Mouse (Mus musculus) heart, postnatal 14 days (tissue): ENCODE data around the gene Sgce. TPM values are rescaled to one million over a fixed set of nuclear protein-coding genes. Genes with fewer than 3 reads are reported as not detected.
"Not testable (repeated sequence)": the region's sequence is repeated elsewhere in the genome, so short reads cannot be mapped to it uniquely, and the experiment has no call there.

ENCODE experiments used
- DNase-seq, 2 experiments: peaks; one replicate each; pipeline ENCODE4 v3.0.0; 2021 to 2022
- intact Hi-C: fragments of 180-260 bp; cut with DNase I; formaldehyde crosslinking; loops from one replicate; pipeline ENCODE4 v1.15.1; 2025
- total RNA-seq, 2 experiments: library from RNA; stranded (reverse); gene quantifications; 2 replicates each; pipeline ENCODE4 v1.2.3; 2021

Gene Sgce
- total RNA-seq, 2 experiments from 2014 or later: 27.8 to 29.0 TPM

DNA sequence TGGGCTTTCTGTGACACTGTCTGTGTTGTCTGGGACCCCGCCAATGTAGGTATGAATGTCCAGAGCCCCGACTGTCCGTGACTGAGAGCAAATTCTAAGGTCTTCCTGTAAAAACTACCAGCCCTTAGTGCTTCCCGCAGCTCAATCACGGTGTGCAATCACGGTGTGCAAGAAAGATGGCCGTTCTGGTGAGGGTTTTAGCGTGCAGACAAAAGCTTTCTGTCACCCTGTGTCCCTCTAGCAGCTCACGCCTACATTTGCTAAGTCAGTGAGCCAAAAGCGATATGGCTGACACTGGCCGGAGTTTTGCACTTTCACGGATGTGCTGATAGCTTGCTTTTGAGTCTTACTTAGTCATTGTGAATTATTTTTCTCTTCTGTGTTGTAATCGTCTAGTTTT lies 88.1 kb downstream of the Sgce start:
- intact Hi-C loops: loop anchor here (10.0 kb wide), 2 partner anchors 456 to 726 kb away; partner anchors contain the start of gene Asb4

DNA sequence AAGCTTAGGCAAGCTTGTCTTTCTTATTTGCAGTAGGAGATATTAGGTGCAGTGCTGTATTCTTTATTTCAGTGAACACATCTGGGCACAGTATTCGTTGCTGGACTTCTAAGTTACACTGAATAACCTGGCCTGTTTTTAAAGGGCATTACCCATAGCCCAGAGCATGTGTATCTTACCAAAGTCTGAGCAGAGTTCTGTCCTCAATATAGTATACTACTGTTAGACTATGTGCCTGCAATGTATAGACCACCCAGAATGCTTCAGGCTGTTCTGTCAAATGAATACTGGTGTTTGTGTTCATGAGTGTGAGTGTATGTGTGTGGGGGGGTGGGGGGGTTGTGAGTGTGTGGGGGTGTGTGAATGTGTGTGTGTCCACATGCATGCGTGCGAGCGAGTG lies 91.1 kb downstream of the Sgce start:
- intact Hi-C loops: loop anchor here (10.0 kb wide), 2 partner anchors 459 to 729 kb away; partner anchors contain the start of gene Asb4
- DNase-seq: no peak

More for the DNA sequence above, 88.1 kb downstream of the Sgce start:
- no peak for DNase-seq

DNA sequence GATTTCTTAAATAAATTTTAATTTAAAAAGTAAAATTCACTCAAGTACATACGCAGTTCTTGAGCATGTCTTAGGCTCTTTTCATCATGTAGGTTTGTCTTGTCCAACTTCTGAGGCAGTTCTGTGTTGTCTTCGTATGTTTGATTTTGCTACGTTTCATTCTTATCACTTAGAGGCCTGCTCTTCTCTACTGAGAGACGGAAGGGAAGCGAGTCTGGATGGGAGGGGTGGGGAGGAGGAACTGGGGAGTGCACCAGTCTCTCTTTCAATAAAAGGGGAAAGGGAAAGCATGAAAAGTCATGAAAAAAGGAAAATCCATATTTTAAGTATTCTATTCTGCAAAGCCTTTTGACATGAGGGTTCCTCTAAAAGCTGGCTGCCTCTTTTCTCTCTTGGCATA lies 91.5 kb downstream of the Sgce start:
- DNase-seq: no peak
- intact Hi-C loops: loop anchor here (10.0 kb wide), 2 partner anchors 459 to 729 kb away; partner anchors contain the start of gene Asb4

DNA sequence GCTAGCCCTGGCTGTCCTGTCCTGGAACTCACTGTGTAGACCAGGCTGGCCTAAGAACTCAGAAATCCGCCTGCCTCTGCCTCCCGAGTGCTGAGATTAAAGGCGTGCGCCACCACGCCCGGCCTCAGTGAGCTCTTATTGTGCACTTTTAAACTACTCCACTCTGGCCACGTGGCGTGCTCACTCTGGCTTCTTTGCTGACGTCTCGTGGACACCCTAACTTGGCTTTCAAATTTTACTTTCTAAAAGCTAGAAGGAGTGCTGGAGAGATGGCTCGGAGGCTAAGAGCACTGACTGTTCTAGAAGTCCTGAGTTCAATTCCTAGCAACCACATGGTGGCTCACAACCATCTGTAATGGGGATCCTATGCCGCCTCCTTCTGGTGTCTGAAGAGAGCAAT lies 93.3 kb downstream of the Sgce start:
- DNase-seq: not testable (repeated sequence)
- intact Hi-C loops: loop anchor here (10.0 kb wide), 2 partner anchors 461 to 731 kb away; partner anchors contain the start of gene Asb4

DNA sequence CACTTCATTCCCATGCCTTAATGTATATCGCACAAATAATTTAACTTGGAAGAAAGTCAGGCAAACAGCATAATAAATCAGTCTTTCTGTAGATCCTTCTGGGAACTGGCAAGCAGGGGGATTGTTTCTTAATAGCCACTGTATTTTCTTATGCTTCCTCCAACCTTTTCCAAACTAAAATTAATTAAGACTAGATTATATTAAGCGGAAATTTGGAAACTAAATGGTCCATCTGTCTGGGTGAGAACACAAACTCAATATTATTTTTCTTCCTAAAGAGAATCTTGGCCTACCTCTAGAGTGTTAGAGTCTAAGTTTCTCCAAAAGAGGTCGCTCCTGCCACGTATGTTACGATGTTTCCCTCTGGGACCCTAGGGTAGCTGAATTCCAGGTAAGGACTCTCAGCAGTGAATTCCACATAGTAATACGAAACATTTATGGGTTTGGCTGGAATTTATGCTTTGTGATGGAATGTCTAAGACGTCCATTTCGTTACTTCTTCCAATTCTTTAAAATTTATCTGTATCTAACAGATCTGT lies 94.3 kb downstream of the Sgce start:
- no peak for DNase-seq
- intact Hi-C loops: loop anchor here (10.0 kb wide), 2 partner anchors 462 to 732 kb away; partner anchors contain the start of gene Asb4

DNA sequence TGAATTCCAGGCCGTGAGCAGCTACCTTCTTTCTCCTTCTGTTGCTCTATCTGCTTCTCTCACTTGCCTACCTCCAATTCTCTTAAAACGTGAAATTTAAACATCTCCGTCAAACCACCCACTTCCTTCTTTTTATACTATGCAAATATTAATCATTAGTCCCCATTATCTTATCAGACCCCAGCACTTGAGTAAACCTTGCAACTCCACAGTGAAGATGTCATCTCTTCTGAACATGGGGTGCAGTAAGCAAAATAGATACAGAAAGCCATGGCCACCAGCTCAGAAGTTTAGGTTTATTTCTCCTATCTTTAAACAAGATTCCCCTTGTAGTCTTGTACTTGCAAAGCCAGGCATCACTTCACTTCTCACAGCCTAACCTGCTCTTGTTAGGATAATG lies 99.7 kb downstream of the Sgce start:
- intact Hi-C loops: no loop called here

DNA sequence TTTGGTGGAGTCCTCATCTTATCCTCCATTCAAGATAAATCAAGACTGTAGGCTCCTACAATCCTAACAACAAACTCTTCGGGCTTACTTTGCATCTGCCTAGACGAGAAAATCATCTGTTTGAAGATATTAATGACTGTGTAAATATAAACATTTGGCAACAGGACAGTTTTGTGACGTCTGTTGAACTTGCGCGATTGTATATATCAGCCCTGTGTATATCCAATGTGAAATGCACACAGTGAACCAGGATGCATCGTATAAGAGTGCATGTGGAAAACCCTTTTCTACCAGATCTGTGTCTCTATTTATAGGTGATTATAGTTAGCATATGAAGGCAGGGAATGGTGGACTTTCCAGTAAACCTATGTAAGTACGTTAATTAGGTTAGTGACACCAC lies 104.9 kb downstream of the Sgce start:
- DNase-seq: no peak
- intact Hi-C loops: no loop called here

More for the DNA sequence above, 99.7 kb downstream of the Sgce start:
- no peak for DNase-seq

DNA sequence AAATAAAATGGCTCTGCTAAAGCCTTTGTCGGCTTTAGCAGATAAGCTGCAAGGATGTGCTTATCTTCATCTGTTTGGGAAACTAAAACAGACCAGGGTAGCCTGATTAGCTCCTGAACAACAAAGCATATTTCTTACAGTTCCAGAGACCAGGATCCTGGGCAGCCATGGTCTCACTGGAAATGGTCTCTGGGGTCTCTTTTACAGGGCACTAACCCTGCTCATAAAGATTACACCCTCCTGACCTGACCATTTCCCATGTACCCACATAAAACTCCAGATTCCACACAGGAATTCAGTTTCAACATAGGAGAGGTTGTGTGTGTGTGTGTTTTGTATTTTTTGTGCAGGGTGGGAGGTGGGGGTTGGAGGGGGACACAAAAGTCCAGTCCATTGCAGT lies 112.2 kb downstream of the Sgce start:
- intact Hi-C loops: no loop called here
- DNase-seq: no peak

DNA sequence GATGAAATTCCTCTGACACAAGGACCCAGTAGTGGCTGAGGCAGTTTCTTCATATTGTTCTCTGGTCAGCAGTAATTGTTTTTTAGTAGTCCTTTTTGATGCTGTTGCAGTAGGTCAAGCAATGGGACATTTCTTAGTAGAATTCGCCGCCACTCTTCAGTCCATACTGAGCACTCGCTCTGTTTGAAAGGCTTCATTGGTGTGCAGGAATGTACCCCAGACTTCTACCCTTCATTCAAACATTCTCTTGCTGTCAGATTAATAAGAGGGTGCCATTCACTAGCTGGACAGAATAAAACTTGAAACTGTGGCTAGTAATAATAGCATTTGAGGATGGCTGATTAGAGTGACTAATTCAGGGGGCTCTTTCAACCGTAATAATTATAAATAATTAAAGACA lies 113.8 kb downstream of the Sgce start:
- no peak for DNase-seq
- intact Hi-C loops: no loop called here

DNA sequence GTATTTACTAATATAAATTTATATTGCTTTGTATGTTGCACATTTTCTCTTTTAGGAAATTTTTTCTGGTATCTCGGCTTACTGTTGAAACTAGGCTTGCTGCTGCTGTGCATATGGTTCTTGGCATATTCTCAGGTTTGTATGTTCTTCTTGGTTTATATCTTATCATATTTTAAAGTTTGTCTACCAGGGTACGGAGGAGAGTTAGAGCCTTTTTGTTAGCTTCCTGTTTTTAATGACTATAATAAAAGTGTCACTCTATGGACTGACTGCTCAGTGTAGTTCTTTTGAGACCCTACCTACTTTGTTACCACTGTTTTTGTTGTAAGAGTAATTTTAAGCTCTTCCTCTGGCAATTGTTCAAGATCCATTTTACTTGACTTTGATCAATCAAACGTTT lies 115.5 kb downstream of the Sgce start:
- intact Hi-C loops: no loop called here
- no peak for DNase-seq

Other genes with a start within 250 kb of the Sgce start
- 100 to 1,000 TPM; 351 to 400 TPM for gene Col1a2, start 242.4 kb downstream of the Sgce start, total RNA-seq
- gene Casd1, start 146.4 kb downstream of the Sgce start, total RNA-seq: 10 to 100 TPM; 29.6 to 29.7 TPM
- gene Peg10, start 99 bp upstream of the Sgce start, total RNA-seq: 1 to 10 TPM; 1.4 to 1.5 TPM
- gene Ppp1r9a, start 155.7 kb upstream of the Sgce start, total RNA-seq: 10 to 100 TPM; 18.1 to 18.6 TPM